Mouse (Mus musculus) hindbrain, embryonic 15.5 days (tissue): ENCODE results near the gene Thsd7a. TPM values are rescaled to one million over a fixed set of nuclear protein-coding genes. Genes with fewer than 3 reads are reported as not detected.

Source experiments
- ATAC-seq: fragments of 200-750 bp; cut with Nextera tagmentation; 2 replicates; pipeline ENCODE4 v1.8.0; 2017; ENCODE audit warnings: low read depth, moderate number of reproducible peaks, moderate TSS enrichment; ENCODE audit not compliant: low FRiP score
- H3K27ac ChIP-seq: fragments of 300-500 bp; sonication (generic); replicated peaks from 2 replicates; pipeline ENCODE4 v1.5.1; 2015; ENCODE audit warnings: mild to moderate bottlenecking, inconsistent platforms
- H3K27me3 ChIP-seq: fragments of 300-500 bp; sonication (generic); 2 replicates; pipeline ENCODE4 v1.6.1; 2015; ENCODE audit warnings: control low read depth, inconsistent platforms
- H3K36me3 ChIP-seq: fragments of 300-500 bp; sonication (generic); 2 replicates; pipeline ENCODE4 v1.6.1; 2015; ENCODE audit warnings: control low read depth, inconsistent platforms
- H3K4me1 ChIP-seq: fragments of 300-500 bp; sonication (generic); replicated peaks from 2 replicates; pipeline ENCODE4 v1.6.1; 2015; ENCODE audit warnings: control low read depth, inconsistent platforms
- H3K4me2 ChIP-seq: fragments of 300-500 bp; sonication (generic); 2 replicates; pipeline ENCODE4 v1.6.1; 2015; ENCODE audit warnings: moderate library complexity, mild to moderate bottlenecking, inconsistent platforms
- H3K4me3 ChIP-seq: fragments of 300-500 bp; sonication (generic); 2 replicates; pipeline ENCODE4 v1.5.1; 2015; ENCODE audit warnings: mild to moderate bottlenecking, inconsistent platforms
- H3K9ac ChIP-seq: fragments of 300-500 bp; sonication (generic); 2 replicates; pipeline ENCODE4 v1.6.1; 2015; ENCODE audit warnings: inconsistent platforms
- H3K9me3 ChIP-seq: fragments of 300-500 bp; sonication (generic); 2 replicates; pipeline ENCODE4 v1.6.1; 2016; ENCODE audit warnings: control low read depth, inconsistent platforms
- WGBS: fragments of 180-500 bp; shearing (Covaris S2); methylation state at CpG from one replicate; pipeline ENCODE4 v1.1.7; 2015; 5-methylcytosine and 5-hydroxymethylcytosine counted together
- polyA plus RNA-seq: library from polyadenylated mRNA; unstranded; fragments of >200 nt; fragmentation: Nextera tagmentation; extraction: Ambion mirVana; gene quantifications from 2 replicates; pipeline ENCODE4 v1.2.1, GENCODE M21; 2015

Thsd7a gene
- polyA plus RNA-seq, 1 experiment from 2014 or later, result 32.8 TPM

- no peak for ATAC-seq
- no peaks in the 10 kb centered on the region; the same call in 1 of the 2 replicates for H3K36me3 ChIP-seq
- H3K4me3 ChIP-seq, result no peak overlapping the region
- H3K9ac ChIP-seq, result no peak overlapping the region
- no peaks in the 10 kb centered on the region for H3K4me1 ChIP-seq
- H3K4me2 ChIP-seq, result no peak overlapping the region
- H3K9me3 ChIP-seq, result no peaks in the 10 kb centered on the region
- H3K27me3 ChIP-seq, result no peaks in the 10 kb centered on the region
- no peak overlapping the region for H3K27ac ChIP-seq
Measured at GRCm38 (mm10) chr6:12499866-12500265, 249.3 kb downstream of the Thsd7a start.

GRCm38 (mm10) chr6:12493571-12493970, 255.6 kb downstream of the Thsd7a start:
- 96% methylated on average over 1 of the region's 1 CpGs for WGBS
- H3K9ac ChIP-seq, result no peak overlapping the region
- no peak for ATAC-seq

GRCm38 (mm10) chr6:12488882-12489281, 260.3 kb downstream of the Thsd7a start:
- Histone ChIP-seq H3K4me3 (no peak overlapping the region), H3K9ac (no peak overlapping the region), H3K27me3 (no peaks in the 10 kb centered on the region), H3K9me3 (no peaks in the 10 kb centered on the region), H3K4me1 (no peaks in the 10 kb centered on the region), H3K4me2 (no peak overlapping the region), H3K27ac (peak overlapping the region; percentile 40; the same call in 1 of the 2 replicates), H3K36me3 (no peaks in the 10 kb centered on the region)
- peak; percentile 85; the same call in 1 of the 2 replicates for ATAC-seq
- 15% methylated on average over 1 of the region's 1 CpGs for WGBS

More at GRCm38 (mm10) chr6:12493571-12493970, 255.6 kb downstream of the Thsd7a start:
- H3K4me3 ChIP-seq, result no peak overlapping the region
- H3K4me2 ChIP-seq, result no peak overlapping the region
- no peaks in the 10 kb centered on the region for H3K9me3 ChIP-seq
- H3K36me3 ChIP-seq, result no peaks in the 10 kb centered on the region
- H3K27ac ChIP-seq, result no peak overlapping the region
- no peaks in the 10 kb centered on the region for H3K27me3 ChIP-seq
- H3K4me1 ChIP-seq, result no peaks in the 10 kb centered on the region

- no peak for ATAC-seq
- H3K36me3 ChIP-seq, result no peaks in the 10 kb centered on the region
- H3K9ac ChIP-seq, result no peak overlapping the region
- H3K4me3 ChIP-seq, result no peak overlapping the region
- H3K27ac ChIP-seq, result no peak overlapping the region
- no peak overlapping the region for H3K4me2 ChIP-seq
- 48% methylated on average over 5 of the region's 5 CpGs for WGBS
- no peaks in the 10 kb centered on the region for H3K4me1 ChIP-seq
- H3K9me3 ChIP-seq, result no peaks in the 10 kb centered on the region
- no peaks in the 10 kb centered on the region for H3K27me3 ChIP-seq
Measured at GRCm38 (mm10) chr6:12481527-12482163, 267.6 kb downstream of the Thsd7a start.

GRCm38 (mm10) chr6:12478359-12478758, 270.9 kb downstream of the Thsd7a start:
- Histone ChIP-seq H3K27me3 (no peaks in the 10 kb centered on the region), H3K9ac (no peak overlapping the region), H3K27ac (no peak overlapping the region), H3K36me3 (no peaks in the 10 kb centered on the region), H3K4me1 (no peaks in the 10 kb centered on the region), H3K9me3 (no peaks in the 10 kb centered on the region), H3K4me2 (no peak overlapping the region), H3K4me3 (no peak overlapping the region)
- 83% methylated on average over 1 of the region's 1 CpGs for WGBS
- no peak for ATAC-seq

GRCm38 (mm10) chr6:12470935-12471334, 278.3 kb downstream of the Thsd7a start:
- Histone ChIP-seq H3K36me3 (no peaks in the 10 kb centered on the region), H3K27me3 (no peaks in the 10 kb centered on the region), H3K4me3 (no peak overlapping the region), H3K9ac (no peak overlapping the region), H3K9me3 (no peaks in the 10 kb centered on the region), H3K4me2 (no peak overlapping the region), H3K27ac (no peak overlapping the region), H3K4me1 (peaks cover 9% of the 10 kb centered on the region; the same call in 1 of the 2 replicates)
- no peak for ATAC-seq
- 85% methylated on average over 2 of the region's 2 CpGs for WGBS

- H3K27ac ChIP-seq, result no peak overlapping the region
- ATAC-seq, result peak; percentile 59; the same call in 1 of the 2 replicates
- no peaks in the 10 kb centered on the region for H3K27me3 ChIP-seq
Measured at GRCm38 (mm10) chr6:12467339-12468124, 281.7 kb downstream of the Thsd7a start.

GRCm38 (mm10) chr6:12458841-12459240, 290.4 kb downstream of the Thsd7a start:
- no peak for ATAC-seq
- no peaks in the 10 kb centered on the region for H3K27me3 ChIP-seq
- H3K4me1 ChIP-seq, result no peaks in the 10 kb centered on the region
- no peak overlapping the region for H3K4me2 ChIP-seq
- WGBS, result 95% methylated on average over 4 of the region's 4 CpGs
- H3K27ac ChIP-seq, result no peak overlapping the region
- no peaks in the 10 kb centered on the region for H3K9me3 ChIP-seq
- no peak overlapping the region for H3K9ac ChIP-seq
- H3K36me3 ChIP-seq, result no peaks in the 10 kb centered on the region
- H3K4me3 ChIP-seq, result no peak overlapping the region

More at GRCm38 (mm10) chr6:12467339-12468124, 281.7 kb downstream of the Thsd7a start:
- WGBS, result 45% methylated on average over 7 of the region's 7 CpGs
- H3K4me2 ChIP-seq, result no peak overlapping the region
- no peak overlapping the region for H3K4me3 ChIP-seq
- no peaks in the 10 kb centered on the region for H3K36me3 ChIP-seq
- peaks cover 9% of the 10 kb centered on the region; the same call in 1 of the 2 replicates for H3K4me1 ChIP-seq
- no peak overlapping the region for H3K9ac ChIP-seq
- H3K9me3 ChIP-seq, result no peaks in the 10 kb centered on the region

- Histone ChIP-seq H3K27me3 (no peaks in the 10 kb centered on the region), H3K27ac (no peak overlapping the region), H3K9me3 (no peaks in the 10 kb centered on the region), H3K36me3 (no peaks in the 10 kb centered on the region), H3K4me3 (no peak overlapping the region), H3K4me1 (no peaks in the 10 kb centered on the region), H3K4me2 (no peak overlapping the region), H3K9ac (no peak overlapping the region)
- no peak for ATAC-seq
- 80% methylated on average over 1 of the region's 1 CpGs for WGBS
Measured at GRCm38 (mm10) chr6:12457451-12457850, 291.8 kb downstream of the Thsd7a start.

GRCm38 (mm10) chr6:12454876-12455485, 294.2 kb downstream of the Thsd7a start:
- H3K9ac ChIP-seq, result no peak overlapping the region
- no peaks in the 10 kb centered on the region for H3K36me3 ChIP-seq
- no peak overlapping the region for H3K4me3 ChIP-seq
- H3K4me1 ChIP-seq, result no peaks in the 10 kb centered on the region
- no peak overlapping the region for H3K4me2 ChIP-seq
- H3K27ac ChIP-seq, result no peak overlapping the region
- ATAC-seq, result no peak
- H3K27me3 ChIP-seq, result no peaks in the 10 kb centered on the region
- WGBS, result 77% methylated on average over 1 of the region's 1 CpGs
- H3K9me3 ChIP-seq, result no peaks in the 10 kb centered on the region

- no peaks in the 10 kb centered on the region for H3K36me3 ChIP-seq
- H3K4me1 ChIP-seq, result no peaks in the 10 kb centered on the region
- H3K27me3 ChIP-seq, result no peaks in the 10 kb centered on the region
- H3K9ac ChIP-seq, result no peak overlapping the region
- no peak for ATAC-seq
- H3K27ac ChIP-seq, result no peak overlapping the region
- no peak overlapping the region for H3K4me2 ChIP-seq
- no peak overlapping the region for H3K4me3 ChIP-seq
- no peaks in the 10 kb centered on the region for H3K9me3 ChIP-seq
- 81% methylated on average over 3 of the region's 3 CpGs for WGBS
Measured at GRCm38 (mm10) chr6:12454132-12454531, 295.1 kb downstream of the Thsd7a start.

- no peak overlapping the region for H3K9ac ChIP-seq
- H3K27me3 ChIP-seq, result no peaks in the 10 kb centered on the region
- H3K27ac ChIP-seq, result no peak overlapping the region
- H3K4me3 ChIP-seq, result no peak overlapping the region
- H3K4me1 ChIP-seq, result no peaks in the 10 kb centered on the region
- H3K4me2 ChIP-seq, result no peak overlapping the region
- no peaks in the 10 kb centered on the region for H3K9me3 ChIP-seq
- ATAC-seq, result no peak
- no peaks in the 10 kb centered on the region for H3K36me3 ChIP-seq
- WGBS, result 62% methylated on average over 3 of the region's 3 CpGs
Measured at GRCm38 (mm10) chr6:12448851-12449250, 300.4 kb downstream of the Thsd7a start.
